In genomic region chr1:34063943-34064342, GRCm38 (mm10) we compare ENCODE assay signal across 25 mouse cellular contexts.
A peak's percentile ranks its signal among the peaks of the same experiment; 100 is the strongest.
DNase-seq lines count a peak whose midpoint lies in the region; ATAC-seq and TF ChIP-seq lines count a peak whose summit lies in the region.
"Had no signal": no experiment of that assay in that cellular context is flagged by ENCODE, and none has a peak within 500 bp of the region (broad histone marks: within the 10 kb centered on the region; RNA-seq: fewer than 3 reads in every experiment).

No protein-coding gene starts in this region.

- H3K27me3 ChIP-seq in midbrain, embryonic 10.5 days (ENCODE audit: low read depth, poor library complexity, severe bottlenecking) = no peaks in the 10 kb centered on the region
- no peaks in the 10 kb centered on the region for H3K27me3 ChIP-seq in midbrain, postnatal 0 days (ENCODE audit: insufficient read depth, low read length)
- H3K27me3 ChIP-seq in embryonic facial prominence, embryonic 10.5 days (replicated peaks; ENCODE audit: low read depth, poor library complexity, severe bottlenecking) = no peaks in the 10 kb centered on the region
- H3K27me3 ChIP-seq in intestine, embryonic 15.5 days (replicated peaks) = no peaks in the 10 kb centered on the region
- H3K27me3 ChIP-seq: embryonic facial prominence, embryonic 12.5 days; forebrain, embryonic 12.5 days; heart, embryonic 15.5 days; hindbrain, embryonic 15.5 days had no signal

- peak; percentile 34 for DNase-seq in heart, adult 11 months
- no peak for DNase-seq in heart, postnatal 25 days (ENCODE audit: low spot score)
- no peak for DNase-seq in midbrain, embryonic 10.5 days (ENCODE audit: low spot score)
- DNase-seq in midbrain, postnatal 0 days (ENCODE audit: low spot score) = no peak
- peak; percentile 73 for DNase-seq in R1 (ENCODE audit: low read depth, low spot score)
- no peak for DNase-seq in embryonic facial prominence, embryonic 10.5 days (ENCODE audit: low spot score)
- DNase-seq: adrenal gland, postnatal 14 days; cerebellum, adult 11-12 months; cerebellum, adult 9-10 months; cerebellum, postnatal 36 days; embryo, embryonic 11 days; forebrain, postnatal 0 days; gastrocnemius, postnatal 10 days; heart, postnatal 14 days; kidney, adult 11 months had no signal

- peak overlapping the region; percentile 60 for H3K27ac ChIP-seq in midbrain, embryonic 10.5 days (replicated peaks)
- no peak overlapping the region for H3K27ac ChIP-seq in midbrain, postnatal 0 days (ENCODE audit: low read depth, low read length)
- H3K27ac ChIP-seq in embryonic facial prominence, embryonic 10.5 days (replicated peaks) = 0 out of 2 replicates have a peak overlapping the region, but pooled peaks have one; percentile 4
- H3K27ac ChIP-seq in intestine, embryonic 15.5 days = no peak overlapping the region
- H3K27ac ChIP-seq: embryonic facial prominence, embryonic 12.5 days; forebrain, embryonic 12.5 days; heart, adult 2 months; heart, embryonic 15.5 days; hindbrain, embryonic 15.5 days had no signal

- H3K4me1 ChIP-seq in midbrain, embryonic 10.5 days = peaks cover 52% of the 10 kb centered on the region
- H3K4me1 ChIP-seq in midbrain, postnatal 0 days (ENCODE audit: insufficient read depth, low read length) = no peaks in the 10 kb centered on the region; the same call in 1 of the 2 replicates
- H3K4me1 ChIP-seq in embryonic facial prominence, embryonic 10.5 days = peaks cover 38% of the 10 kb centered on the region
- H3K4me1 ChIP-seq in intestine, embryonic 15.5 days (replicated peaks) = 0 out of 2 replicates have a peak, but pooled peaks cover 3% of the 10 kb centered on the region

- TF ChIP-seq CTCF in midbrain, postnatal 0 days (IDR thresholded peaks at IDR 0.05) = no peak

- WGBS in midbrain, embryonic 10.5 days = 82% methylated on average over 3 of the region's 3 CpGs
- 71% methylated on average over 3 of the region's 3 CpGs for WGBS in midbrain, postnatal 0 days
- 79% methylated on average over 3 of the region's 3 CpGs for WGBS in embryonic facial prominence, embryonic 10.5 days
- 76% methylated on average over 3 of the region's 3 CpGs for WGBS in intestine, embryonic 15.5 days

- intact Hi-C loops in heart, postnatal 25 days (cut with DNase I) = loop anchor here (5.0 to 10.0 kb wide), 3 partner anchors 38 to 159 kb away; partner anchors contain the start of genes Bend6 and Dst

- 0 out of 2 replicates have a peak, but pooled peaks cover 4% of the 10 kb centered on the region for H3K9me3 ChIP-seq in midbrain, embryonic 10.5 days (replicated peaks)
- no peaks in the 10 kb centered on the region for H3K9me3 ChIP-seq in midbrain, postnatal 0 days (ENCODE audit: low read length)
- H3K9me3 ChIP-seq in embryonic facial prominence, embryonic 10.5 days = no peaks in the 10 kb centered on the region
- no peaks in the 10 kb centered on the region for H3K9me3 ChIP-seq in intestine, embryonic 15.5 days
- H3K9me3 ChIP-seq: embryonic facial prominence, embryonic 12.5 days; forebrain, embryonic 12.5 days; G1E; heart, embryonic 15.5 days; hindbrain, embryonic 15.5 days had no signal

- H3K9ac ChIP-seq in midbrain, postnatal 0 days (replicated peaks; ENCODE audit: low read length, poor library complexity, severe bottlenecking) = no peak overlapping the region
- no peak overlapping the region for H3K9ac ChIP-seq in intestine, embryonic 15.5 days
- H3K9ac ChIP-seq: embryonic facial prominence, embryonic 12.5 days; forebrain, embryonic 12.5 days; forebrain, postnatal 0 days; heart, embryonic 15.5 days; hindbrain, embryonic 15.5 days had no signal

- H3K4me3 ChIP-seq in midbrain, embryonic 10.5 days = no peak overlapping the region
- no peak overlapping the region for H3K4me3 ChIP-seq in midbrain, postnatal 0 days (ENCODE audit: low read depth, low read length)
- H3K4me3 ChIP-seq in embryonic facial prominence, embryonic 10.5 days = no peak overlapping the region
- no peak overlapping the region for H3K4me3 ChIP-seq in intestine, embryonic 15.5 days (replicated peaks)
- H3K4me3 ChIP-seq: embryonic facial prominence, embryonic 12.5 days; forebrain, embryonic 12.5 days; heart, adult 2 months; heart, embryonic 15.5 days; hindbrain, embryonic 15.5 days had no signal

- H3K4me2 ChIP-seq in midbrain, postnatal 0 days (ENCODE audit: low read depth, low read length, poor library complexity, severe bottlenecking) = no peak overlapping the region
- no peak overlapping the region for H3K4me2 ChIP-seq in intestine, embryonic 15.5 days (replicated peaks)
- H3K4me2 ChIP-seq: embryonic facial prominence, embryonic 12.5 days; forebrain, embryonic 12.5 days; heart, embryonic 11.5 days; heart, embryonic 15.5 days; hindbrain, embryonic 15.5 days had no signal

- ATAC-seq in midbrain, postnatal 0 days (ENCODE audit: low FRiP score) = no peak
- no peak for ATAC-seq in intestine, embryonic 15.5 days
- ATAC-seq: activated CD4-positive, CD25-positive, alpha-beta regulatory T cell, adult 4 months; forebrain, postnatal 0 days; inflammation-experienced regulatory T-cells, adult 6 months had no signal

- H3K36me3 ChIP-seq in midbrain, embryonic 10.5 days = no peaks in the 10 kb centered on the region
- no peaks in the 10 kb centered on the region for H3K36me3 ChIP-seq in midbrain, postnatal 0 days (ENCODE audit: insufficient read depth, low read length)
- no peaks in the 10 kb centered on the region for H3K36me3 ChIP-seq in embryonic facial prominence, embryonic 10.5 days (replicated peaks)
- H3K36me3 ChIP-seq in intestine, embryonic 15.5 days = no peaks in the 10 kb centered on the region
- H3K36me3 ChIP-seq: embryonic facial prominence, embryonic 12.5 days; forebrain, embryonic 12.5 days; G1E; heart, embryonic 15.5 days; hindbrain, embryonic 15.5 days had no signal

Comparison
In these comparisons a context has a peak if more than half of its experiments do, and no peak if none do; other contexts are left out.
1. DNase-seq: peak in heart, adult 11 months (single experiment) and R1 (single experiment); none in heart, postnatal 25 days (single experiment), midbrain, embryonic 10.5 days (single experiment), midbrain, postnatal 0 days (single experiment) and embryonic facial prominence, embryonic 10.5 days (single experiment).
2. H3K27ac ChIP-seq: peak in midbrain, embryonic 10.5 days (single experiment) and embryonic facial prominence, embryonic 10.5 days (single experiment); none in midbrain, postnatal 0 days (single experiment) and intestine, embryonic 15.5 days (single experiment).